Mouse (Mus musculus) frontal cortex, adult (tissue): ENCODE results near the gene Dram1.
"Not testable (repeated sequence)": the region's sequence is repeated elsewhere in the genome, so short reads cannot be mapped to it uniquely, and the experiment has no call there.

Experiments
- ATAC-seq: cut with Nextera tagmentation; 2 replicates; pipeline ENCODE4 v1.9.2; 2017; ENCODE audit warnings: mild to moderate bottlenecking, moderate library complexity, mixed read lengths; ENCODE audit not compliant: low TSS enrichment

Gene Dram1

DNA sequence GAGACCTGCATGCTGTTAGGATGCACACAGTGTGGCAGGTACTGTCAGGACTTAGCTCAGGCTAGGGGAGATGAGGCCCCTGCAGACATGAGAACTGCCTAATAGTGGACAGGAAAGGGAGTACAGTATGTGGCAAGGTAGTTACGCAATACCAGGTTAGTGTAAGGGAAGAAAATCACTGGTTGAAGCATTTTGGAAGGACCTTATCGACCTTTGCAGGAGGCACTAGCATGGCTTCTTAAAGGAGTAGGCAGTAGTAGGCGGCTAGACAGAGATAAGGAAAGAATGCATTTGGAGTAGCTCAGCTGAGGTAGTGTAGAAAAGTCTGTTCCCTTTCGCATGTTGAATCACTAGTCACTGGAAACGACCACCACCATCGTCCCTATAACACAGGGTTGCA lies 6.9 kb upstream of the Dram1 start:
- no peak for ATAC-seq

- ATAC-seq: no peak
Observed at GRCm38 (mm10) chr10:88385290-88385689, 6.4 kb upstream of the Dram1 start.

- no peak for ATAC-seq
Observed at GRCm38 (mm10) chr10:88384081-88384480, 5.2 kb upstream of the Dram1 start.

DNA sequence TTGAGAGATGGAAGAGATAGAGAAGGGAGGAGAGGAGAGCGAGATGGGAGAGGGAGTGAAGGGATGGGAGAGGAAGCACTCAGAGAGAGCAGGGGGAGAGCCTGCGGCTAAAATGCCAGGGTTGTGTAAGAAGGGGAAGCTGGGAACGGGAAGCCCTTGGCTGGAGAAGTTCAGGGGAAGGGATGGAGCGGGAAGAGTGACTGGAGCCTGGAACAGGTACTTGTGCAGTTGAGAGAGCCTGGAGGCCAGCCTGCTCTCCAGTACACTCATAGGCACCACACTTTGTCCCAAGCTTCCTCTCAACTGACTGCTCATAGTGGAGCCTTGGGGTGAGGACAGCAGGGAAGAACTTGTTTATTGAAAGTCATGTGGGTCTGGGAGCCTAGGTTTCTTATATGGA lies 4.6 kb upstream of the Dram1 start:
- ATAC-seq: no peak

DNA sequence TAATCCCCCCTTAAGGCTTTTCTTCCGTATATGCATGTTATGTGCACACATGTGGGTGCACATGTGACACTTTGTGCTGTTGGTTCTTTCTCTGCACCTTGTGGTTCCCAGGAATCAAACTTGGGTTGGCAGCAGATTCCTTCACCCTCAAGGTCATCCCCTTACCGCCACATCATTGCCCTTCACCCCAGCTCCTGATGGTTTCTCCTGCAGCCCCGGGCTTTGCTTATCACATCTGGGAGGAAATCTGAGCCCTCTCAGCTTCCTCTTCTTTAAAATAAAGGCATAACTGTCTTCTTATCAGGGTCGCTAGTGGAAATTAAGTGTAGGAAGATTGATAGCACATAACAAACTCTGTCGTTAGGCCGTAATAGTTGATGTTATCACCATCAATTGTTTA lies 3.1 kb upstream of the Dram1 start:
- no peak for ATAC-seq

GRCm38 (mm10) chr10:88381286-88381685 lies 2.4 kb upstream of the Dram1 start:
- ATAC-seq: no peak

- no peak for ATAC-seq
Observed at GRCm38 (mm10) chr10:88380430-88381060, 1.7 kb upstream of the Dram1 start.

- no peak for ATAC-seq
Observed at GRCm38 (mm10) chr10:88380002-88380401, 1.1 kb upstream of the Dram1 start.

DNA sequence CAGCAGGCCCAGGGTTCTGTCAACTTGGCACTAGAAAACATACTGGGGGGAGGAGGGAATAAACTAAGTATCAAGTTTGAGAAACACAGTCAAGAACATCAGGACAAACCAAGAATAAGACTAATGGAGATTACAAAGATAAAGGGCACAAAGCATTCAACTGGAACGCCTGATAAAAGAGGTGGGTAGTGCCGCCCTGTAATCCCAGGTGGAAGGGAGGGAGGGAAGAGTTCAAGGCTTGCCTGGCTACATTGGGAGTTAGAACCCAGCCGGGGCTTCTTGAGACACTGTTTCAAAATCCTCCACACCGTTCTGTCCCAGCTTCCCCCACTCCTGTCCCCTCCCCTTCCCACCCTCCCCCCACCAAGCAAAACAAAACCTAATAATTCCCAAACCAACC lies 1.2 kb downstream of the Dram1 start:
- no peak for ATAC-seq

- ATAC-seq: peak; percentile 60
Observed at GRCm38 (mm10) chr10:88376770-88377169, 2.1 kb downstream of the Dram1 start.

DNA sequence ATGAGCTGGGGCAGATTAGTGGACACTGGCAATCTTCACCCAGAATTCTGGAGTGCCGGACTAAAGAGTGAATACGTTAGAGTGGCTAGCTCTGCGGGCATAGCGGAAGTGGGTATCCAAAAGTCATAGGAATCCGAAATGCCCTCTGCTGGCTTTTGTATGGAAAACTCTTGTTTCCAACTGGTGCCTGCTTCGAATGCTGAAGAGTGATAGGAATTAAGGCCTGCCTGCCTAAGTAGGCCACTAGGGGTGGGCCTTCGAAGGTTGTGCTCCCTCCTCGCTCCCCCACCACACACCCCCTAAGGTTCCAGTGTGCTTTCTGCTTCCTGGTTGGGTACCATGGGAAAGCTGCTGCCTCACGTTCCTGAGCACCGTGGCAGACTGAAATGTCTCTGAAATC lies 3.9 kb downstream of the Dram1 start:
- ATAC-seq: no peak

DNA sequence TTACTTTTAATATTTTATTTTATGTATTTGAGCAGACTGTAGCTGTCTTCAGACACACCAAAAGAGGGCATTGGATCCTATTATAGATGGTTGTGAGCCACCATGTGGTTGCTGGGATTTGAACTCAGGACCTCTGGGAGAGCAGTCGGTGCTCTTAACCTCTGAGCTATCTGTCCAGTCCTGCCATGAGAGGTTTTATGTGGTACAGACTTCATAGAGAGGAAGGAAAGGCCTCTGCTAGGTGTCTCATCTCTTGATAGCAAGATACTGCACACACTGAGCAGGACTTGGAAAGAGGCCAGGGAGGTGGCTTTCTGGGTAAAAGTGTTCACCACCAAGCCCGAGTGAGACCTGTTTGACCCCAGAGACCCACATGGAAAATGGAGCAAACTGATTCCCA lies 5.9 kb downstream of the Dram1 start:
- not testable (repeated sequence) for ATAC-seq

- no peak for ATAC-seq
Observed at GRCm38 (mm10) chr10:88372436-88372835, 6.4 kb downstream of the Dram1 start.

DNA sequence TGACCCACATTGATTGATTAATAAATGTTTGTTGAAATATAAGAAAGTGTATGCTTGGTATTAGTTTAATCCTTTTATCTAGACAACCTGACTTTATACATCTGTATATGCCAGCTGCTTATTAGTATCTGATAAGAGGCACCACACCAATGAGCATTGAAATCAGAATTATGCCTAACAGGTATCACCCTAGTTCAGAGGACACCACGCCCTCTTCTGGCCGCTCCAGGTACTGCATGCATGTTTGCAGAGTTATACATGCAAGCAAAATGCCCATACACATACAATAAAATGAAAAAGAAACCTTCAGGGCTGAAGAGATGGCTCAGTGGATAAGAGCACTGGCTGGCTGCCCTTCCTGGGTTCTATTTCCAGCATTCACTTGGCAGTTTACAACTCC lies 7.1 kb downstream of the Dram1 start:
- ATAC-seq: no peak

GRCm38 (mm10) chr10:88369233-88369632 lies 9.6 kb downstream of the Dram1 start:
- ATAC-seq: no peak

- ATAC-seq: no peak
Observed at GRCm38 (mm10) chr10:88364221-88364620, 14.7 kb downstream of the Dram1 start.

DNA sequence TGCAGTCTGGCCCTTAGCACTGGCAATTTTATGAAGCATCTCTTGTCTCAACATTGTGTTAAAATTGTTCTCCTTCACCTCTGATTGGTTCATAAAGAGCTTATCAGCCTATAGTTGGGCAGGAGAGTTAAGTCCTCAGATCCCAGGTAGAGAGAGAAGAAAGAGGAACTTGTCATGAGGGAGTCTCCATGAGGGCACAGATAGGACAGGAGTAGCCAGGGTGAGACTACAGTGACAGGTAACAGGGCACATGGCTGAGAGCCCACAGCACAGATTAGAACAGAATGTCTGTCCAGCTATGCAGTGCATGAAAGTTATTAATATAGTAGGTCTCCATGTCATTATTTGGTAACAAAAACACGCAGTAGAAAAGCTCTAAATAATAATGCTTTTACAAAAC lies 16.7 kb downstream of the Dram1 start:
- no peak for ATAC-seq

DNA sequence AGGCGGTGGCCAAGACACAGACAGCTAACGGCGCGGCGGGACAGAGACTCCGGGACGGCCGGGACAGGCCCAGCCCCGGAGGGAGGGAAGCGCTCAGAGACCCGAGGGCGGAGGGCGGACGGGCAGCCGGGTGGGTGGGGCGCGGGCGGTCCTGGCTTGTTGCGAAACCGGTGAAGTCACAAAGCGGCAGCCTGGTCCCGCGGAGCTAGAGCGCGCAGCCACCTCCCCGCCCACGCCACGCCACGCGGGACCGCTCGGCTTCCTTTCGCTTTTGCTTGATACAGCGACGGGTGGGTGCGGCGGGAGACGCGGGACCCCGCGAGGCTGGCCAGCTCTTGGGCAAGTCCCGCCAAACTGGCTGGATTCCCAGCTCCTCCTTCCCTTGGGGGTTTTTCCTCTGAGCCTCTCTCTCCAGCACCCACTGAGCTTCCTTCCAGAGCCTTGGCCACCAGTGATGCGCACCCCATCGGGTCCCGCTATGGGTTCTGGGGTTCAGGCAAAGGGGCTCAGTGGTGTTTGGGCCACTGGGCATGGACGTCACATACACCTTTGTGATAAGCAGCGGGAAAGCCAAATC lies 21.8 kb downstream of the Dram1 start:
- ATAC-seq: peak; percentile 90

GRCm38 (mm10) chr10:88356114-88356982 lies 22.5 kb downstream of the Dram1 start:
- ATAC-seq: peak; percentile 32

GRCm38 (mm10) chr10:88354599-88354998 lies 24.3 kb downstream of the Dram1 start:
- no peak for ATAC-seq

DNA sequence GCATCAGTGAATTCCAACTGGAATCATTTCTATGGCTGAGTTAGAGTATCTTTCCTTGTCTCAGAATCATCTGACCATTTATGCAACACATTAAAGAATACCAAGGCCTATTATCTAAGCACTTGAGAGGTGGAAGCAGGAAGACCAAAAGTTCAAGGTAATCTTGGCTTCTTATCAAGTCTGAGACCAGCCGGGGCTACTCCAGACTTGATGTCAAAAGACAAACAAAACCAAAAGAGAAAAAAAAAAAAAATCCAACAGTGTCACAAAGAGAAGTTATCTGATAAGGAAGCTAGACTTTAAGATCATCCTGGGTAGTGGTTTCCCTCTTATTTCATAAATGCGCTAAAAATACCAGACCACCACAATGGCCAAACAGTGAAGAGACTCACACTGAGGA lies 26.3 kb downstream of the Dram1 start:
- ATAC-seq: no peak

- no peak for ATAC-seq
Observed at GRCm38 (mm10) chr10:88351411-88352103, 27.3 kb downstream of the Dram1 start.
